Mouse (Mus musculus) thymus, postnatal 0 days (tissue): ENCODE results near the gene Map4. TPM values are rescaled to one million over a fixed set of nuclear protein-coding genes. Genes with fewer than 3 reads are reported as not detected.

Experiments used
- DNase-seq: peaks from one replicate; pipeline ENCODE4 v3.0.0-alpha.2; 2015; ENCODE audit warnings: low spot score
- polyA plus RNA-seq: library from polyadenylated mRNA; unstranded; fragments of >200 nt; fragmentation: Nextera tagmentation; extraction: Ambion mirVana; gene quantifications from 2 replicates; pipeline ENCODE4 v1.2.1, GENCODE M21; 2015

The Map4 gene
- polyA plus RNA-seq: 69.9 and 71.6 TPM in 2 replicates

DNA sequence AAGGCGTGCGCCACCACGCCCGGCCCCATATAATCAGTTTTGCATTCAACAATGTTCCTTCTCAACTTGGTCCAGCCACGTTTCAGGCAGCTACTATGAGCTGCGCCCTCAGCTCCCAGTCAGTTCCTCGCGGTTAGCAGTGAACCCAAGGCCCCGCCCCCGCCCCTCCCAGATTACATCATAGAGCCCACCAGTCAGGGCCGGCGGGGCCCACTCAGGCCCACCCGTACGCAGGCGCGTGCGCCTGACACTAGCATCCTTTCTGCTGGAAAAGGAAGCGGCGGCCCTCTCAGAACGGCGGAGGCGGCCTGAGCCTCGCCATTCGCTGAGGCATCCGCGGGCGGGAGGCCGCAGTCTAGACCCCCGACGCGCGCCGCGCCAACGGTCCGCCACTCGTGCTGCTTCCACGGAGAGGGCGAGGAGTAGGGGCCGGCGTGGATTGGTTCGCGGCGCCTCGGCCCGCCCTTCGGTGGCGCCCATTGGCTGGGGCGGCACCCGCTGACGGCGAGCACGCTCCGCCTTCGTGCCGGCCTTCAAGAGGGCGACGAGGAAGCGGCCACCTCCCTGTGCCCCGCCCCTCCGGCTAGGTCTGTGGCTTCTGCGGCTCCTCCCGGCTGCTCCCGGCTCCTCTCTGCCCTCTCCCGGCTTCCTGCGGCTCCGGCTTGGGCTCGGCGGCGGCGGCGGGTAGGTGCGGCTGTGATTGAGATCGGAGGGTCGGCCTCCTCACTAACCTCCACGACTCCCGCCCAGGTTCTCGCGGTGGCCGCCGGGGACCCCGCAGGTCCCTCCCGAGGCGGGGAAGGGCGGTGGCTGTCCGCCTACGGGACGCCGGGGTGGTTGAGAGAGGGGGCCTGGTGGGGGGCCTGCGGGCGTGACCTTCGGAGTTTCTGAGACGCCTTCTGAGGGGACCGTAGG is at the start of gene Map4:
TSS of gene Map4 (plus strand) at position 204 of the 915 bp plus-strand sequence.
- peak; percentile 96 for DNase-seq

DNA sequence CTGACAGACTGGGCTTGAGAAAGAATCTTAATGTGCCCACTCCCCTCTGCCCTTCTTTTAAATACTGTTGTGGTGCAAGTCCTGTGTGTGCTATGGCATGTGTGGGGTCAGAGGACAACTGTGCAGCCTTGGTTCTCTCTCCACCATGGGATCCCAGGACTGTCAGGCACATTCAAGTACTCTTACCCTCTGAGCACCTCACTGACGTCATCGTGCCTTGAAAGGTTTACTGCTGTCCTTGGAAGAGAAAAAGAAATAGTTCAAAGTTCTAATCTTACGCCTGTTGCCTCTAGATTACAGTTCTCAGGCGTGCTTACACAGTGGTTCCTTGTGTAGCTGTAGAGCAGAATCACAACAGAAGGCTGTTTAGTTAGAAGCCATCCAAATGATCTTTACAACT is 45.0 kb upstream of the Map4 start:
- DNase-seq: no peak

DNA sequence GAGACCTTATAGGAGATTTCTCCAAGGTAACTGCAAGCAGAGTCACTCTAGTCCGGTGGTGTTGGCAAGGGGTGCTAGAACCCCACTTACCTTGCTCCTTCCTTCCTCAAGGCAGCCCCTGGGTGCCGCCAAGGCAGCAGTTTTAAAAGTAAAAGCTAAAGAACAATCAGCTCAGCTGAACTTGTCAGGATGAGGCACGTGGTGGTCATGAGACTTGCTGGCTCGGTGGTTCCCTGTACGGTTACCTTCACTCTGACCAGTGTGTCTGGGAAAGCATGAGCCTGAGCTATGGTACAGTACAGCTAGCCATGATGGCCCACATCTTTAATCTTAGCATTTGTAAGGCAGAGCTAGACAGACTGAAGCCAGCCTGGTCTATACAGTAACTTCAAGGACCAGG is 43.9 kb upstream of the Map4 start:
- DNase-seq: no peak

- DNase-seq: no peak
These were observed 39.8 kb upstream of the Map4 start for GRCm38 (mm10) chr9:109891501-109891900.

DNA sequence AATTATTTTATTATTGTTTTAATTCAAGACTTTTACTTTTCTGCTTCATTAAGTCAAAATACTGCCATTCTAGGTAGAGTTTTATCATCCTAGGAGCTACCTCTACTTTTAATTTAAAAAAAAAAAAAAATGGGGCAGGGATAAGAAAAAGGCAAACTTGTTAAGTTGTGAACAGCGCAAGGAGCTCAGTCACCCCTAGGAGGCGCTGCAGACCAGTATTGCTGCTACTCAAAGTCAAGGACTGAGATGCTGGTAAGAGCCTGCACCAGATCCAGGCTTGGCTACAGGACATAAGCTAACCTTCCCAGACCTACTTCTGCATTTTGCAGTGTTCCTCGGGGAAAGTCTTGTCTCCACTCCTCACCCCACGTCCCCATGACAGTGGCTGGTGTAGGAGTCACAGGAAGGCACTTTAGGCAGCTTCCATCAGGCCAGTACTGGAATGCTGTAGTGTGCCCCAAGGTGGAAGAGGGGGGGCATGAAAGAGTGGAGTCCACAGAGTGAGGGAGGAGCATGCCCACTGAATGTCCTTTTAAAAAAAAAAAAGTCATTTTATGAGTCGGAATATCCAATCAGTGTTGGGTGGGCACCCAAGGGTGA is 38.5 kb upstream of the Map4 start:
- DNase-seq: peak; percentile 78

DNA sequence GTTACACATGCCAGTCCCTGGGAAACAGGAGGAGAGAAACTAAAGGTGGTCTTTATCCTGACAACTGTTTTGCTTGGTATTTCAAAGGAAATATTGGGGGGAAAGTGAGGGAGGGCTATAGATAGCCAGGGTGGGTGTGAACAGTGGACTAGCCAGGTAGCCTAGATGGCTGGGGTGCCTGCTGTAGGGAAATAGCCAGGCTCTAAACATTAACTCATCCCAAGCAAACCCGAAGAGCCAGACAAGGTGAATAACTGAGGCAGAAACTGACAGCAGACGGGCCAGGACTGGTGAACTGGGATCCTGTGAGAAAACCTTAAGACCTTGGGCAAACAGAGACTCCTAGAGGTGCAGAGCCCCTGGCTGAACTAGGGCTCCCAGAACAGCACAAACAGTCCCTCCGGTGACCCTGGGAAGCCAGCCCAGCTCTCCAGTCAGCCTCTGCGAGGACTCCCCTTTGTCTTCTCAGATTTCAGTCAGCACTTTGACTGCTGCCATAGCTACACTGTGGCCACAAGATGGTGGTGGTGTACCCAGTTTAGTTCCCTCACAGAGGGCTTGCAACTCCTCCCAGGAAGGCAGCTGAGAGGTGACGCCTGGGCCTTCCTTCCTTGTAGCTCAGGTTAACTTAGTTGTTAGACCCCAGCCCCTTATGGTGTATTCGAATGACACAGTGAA is 36.7 kb upstream of the Map4 start:
- peak; percentile 70 for DNase-seq

- no peak for DNase-seq
These were observed 35.7 kb upstream of the Map4 start for GRCm38 (mm10) chr9:109895593-109895992.

DNA sequence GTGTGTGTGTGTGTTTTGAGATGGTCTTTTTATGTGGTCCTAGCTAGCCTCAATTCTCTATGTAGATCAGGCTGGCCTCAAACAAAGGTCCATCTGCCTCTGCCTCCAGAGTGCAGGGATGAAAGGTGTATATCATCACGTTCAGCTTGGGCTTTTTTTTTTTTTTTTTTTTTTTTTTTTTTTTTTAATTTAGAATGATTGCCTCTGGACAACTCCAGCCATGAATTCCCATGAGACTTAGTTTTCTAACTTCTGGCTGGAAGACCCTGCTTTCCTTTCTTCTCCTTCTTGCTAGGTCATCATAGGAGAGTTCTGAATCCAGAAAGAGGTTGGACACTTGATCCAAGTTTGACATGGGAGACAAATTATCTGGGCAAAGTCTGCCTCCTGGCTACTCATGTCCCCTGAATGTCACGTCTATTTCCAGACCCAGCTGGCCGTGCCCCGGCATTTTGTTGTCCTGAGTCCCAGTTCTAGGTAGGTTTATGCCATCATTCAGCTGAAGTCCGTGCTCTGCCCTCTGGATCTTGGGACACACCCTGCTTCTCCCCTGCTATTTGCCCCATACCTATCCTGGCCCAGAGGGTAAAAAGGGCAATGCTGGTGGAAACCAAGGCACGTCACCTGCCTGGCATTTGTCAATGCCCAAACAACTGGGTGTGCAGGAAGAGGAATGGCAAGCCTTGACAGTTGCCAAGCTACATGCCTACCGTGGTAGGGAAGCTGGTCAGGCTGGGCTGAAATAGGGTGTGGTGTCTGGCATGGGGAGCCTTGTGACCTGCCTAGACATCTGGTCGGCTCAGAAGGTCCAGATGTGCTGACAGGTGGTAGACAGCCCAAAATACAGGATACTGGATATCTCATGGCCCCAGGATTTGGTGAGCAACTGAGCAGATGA is 34.8 kb upstream of the Map4 start:
- DNase-seq: no peak

DNA sequence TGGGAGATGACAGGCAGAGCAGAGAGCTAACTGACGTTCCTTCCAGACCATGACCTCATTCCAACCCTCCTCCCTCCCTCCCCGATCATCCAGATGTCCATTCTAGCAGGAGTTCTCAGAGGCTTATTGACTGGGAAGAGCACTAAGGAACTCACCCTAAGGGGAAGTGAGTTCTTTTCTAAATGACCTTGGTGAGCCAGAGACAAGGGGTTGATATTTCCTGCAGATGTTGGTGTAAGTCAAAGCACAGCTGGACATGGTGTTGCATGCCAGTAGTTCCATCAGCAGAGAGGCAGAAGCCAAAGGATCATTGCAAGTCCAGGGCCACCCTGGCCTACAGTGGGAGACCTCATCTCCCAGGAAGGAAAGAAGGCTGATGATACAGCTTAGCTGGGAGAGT is 33.2 kb upstream of the Map4 start:
- no peak for DNase-seq

GRCm38 (mm10) chr9:109899361-109899760 is 31.9 kb upstream of the Map4 start:
- no peak for DNase-seq

DNA sequence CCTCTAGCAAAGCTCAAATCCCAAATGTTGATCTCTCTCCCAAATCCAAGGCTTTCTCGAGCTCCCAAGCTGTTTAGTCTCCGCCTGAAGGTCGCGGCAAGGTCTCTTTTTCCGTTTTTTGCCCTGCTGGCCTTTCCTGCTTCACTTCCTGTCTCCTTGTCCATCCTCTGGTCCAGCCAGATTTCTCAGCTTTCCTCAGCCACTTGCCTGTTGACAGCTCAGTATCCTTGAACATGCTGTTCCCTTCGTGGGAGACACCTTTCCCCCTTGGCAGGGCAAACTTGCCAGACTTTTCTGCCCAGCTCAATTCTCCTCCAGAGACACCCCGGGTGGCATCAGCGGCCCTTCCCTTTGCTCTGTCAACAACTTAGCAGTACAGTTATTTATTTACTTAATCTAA is 31.5 kb upstream of the Map4 start:
- no peak for DNase-seq

- no peak for DNase-seq
These were observed 30.7 kb upstream of the Map4 start for GRCm38 (mm10) chr9:109900604-109901003.

- DNase-seq: no peak
These were observed 29.0 kb upstream of the Map4 start for GRCm38 (mm10) chr9:109902246-109902645.

DNA sequence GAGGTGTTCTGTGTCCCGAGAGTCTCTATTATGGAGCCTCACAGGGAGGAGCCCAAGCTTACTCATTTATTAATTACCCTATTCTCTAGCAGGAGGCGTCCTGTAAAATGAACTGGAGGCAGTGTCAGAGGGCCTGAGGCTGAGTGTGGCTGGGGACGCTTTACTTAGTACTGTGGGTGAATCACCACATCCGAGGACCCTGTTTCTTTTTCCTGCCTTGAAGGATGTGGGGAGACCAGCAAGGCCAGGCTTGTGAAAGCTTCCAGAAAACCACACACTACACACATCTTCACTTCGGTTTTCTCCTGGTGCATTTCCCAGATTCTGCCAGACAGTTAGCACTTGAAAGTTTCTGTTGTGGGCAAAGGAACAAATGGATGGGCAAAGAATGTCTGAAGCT is 28.5 kb upstream of the Map4 start:
- no peak for DNase-seq

DNA sequence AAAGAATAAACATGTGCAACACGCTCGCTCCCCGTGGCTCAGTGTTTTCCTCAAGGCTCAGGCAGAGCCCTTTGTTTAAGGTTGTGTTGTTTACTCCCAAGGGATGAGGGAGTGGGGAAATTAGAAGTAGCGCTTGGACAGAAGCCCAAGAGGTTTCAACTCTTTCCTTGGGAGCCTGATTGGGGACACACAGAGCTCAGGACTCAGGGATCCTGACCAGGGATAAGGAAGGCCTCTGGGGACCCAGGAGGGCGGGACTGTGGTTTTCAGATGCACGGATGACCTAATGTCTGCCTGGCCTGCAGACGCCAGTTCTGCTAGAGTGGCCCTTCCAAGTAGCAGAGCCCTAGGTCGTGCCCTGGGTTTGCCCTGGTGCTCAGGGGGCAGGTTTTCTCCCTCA is 24.0 kb upstream of the Map4 start:
- no peak for DNase-seq

DNA sequence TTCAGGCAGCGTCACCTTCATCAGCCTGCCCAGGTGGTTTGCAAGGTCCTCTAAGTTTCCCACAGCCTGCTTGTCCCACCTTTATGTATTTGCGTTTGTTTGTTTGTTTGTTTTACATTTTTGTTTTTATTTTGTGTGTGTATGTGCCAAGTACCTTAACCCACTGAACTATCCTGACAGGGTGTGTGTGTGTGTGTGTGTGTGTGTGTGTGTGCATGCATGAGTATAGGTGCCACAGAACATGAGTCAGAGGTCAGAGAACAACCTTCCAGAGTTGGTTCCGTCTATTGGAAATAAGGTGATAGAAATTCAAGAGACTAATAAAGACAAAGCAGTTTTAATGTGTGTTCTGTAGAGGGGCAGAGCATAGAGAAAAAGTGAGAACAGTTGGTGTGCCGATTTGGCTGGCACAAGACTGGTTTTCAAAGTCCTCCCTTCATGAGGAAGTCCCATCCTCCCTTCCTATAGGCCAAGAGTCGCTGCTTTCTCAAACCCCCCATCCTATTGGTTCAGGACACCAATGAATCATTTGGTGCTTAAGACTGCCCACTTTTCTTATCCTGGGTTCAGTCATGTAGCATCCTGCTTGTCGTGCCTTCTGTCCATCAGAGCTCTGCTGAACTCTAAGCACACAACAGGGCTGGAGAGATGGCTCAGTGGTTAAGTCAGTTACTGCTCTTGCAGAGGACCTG is 23.3 kb upstream of the Map4 start:
- peak; percentile 23 for DNase-seq

DNA sequence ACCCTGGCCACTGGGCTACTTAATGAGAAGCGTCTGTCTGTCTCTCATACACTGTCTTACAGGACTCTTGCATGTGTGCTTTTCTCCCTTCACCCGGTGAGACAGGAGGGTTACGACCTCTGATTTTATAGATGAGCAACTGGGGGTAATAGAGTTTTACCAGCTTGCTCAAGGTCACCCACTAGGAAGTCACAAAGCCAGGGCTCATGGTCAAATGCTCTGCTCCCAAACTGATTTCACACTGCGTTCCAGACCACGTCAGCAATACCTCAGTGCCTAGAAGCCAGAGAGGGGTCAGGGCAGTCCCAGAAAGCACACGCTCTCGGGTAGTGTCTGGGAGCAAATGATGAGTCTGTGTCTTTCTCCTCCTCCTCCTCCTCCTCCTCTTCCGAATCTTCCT is 22.2 kb upstream of the Map4 start:
- no peak for DNase-seq

DNA sequence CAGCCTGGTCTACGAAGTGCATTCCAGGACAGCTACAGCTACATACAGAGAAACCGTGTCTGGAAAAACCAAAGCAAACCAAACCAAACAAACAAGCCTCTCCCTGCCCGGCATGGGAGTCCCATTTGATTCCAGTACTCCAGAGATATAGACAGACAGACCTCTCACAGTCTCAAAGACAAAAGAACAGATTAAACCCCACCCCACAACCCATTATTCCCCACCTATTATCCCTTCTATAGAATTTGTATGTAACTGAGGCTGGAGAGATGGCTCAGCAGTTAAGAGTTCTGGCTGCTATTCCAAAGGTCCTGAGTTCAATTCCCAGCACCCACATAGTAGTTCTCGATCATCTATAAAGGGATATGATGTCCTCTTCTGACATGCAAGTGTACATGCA is 21.3 kb upstream of the Map4 start:
- no peak for DNase-seq

DNA sequence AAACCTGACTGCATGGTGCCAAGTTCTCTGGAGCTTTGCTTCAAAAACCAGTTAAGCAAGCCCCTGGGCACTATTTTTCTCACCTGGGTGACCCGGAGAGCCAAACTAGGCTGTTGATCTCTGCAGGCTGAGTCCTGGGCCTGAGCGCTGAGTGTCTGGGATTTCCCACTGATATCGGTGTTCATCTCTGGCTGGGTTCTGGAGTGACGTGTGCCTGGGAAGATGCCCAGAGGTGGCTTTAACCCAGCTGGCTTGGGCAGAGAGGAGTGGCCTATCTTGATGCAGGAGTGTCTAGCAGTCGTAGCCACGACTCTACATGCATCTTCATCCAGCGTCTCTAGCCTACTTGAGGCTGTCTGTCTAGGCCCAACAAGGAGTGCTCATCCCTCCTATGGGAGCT is 19.5 kb upstream of the Map4 start:
- no peak for DNase-seq

- no peak for DNase-seq
These were observed 16.9 kb upstream of the Map4 start for GRCm38 (mm10) chr9:109914269-109914926.
